Mouse (Mus musculus) hindbrain, postnatal 0 days (tissue): ENCODE measurements around the gene D17Wsu92e. TPM values are rescaled to one million over a fixed set of nuclear protein-coding genes. Genes with fewer than 3 reads are reported as not detected.

Source experiments
- ATAC-seq: fragments of 200-750 bp; cut with Nextera tagmentation; 2 replicates; pipeline ENCODE4 v1.8.0; 2017; ENCODE audit warnings: mild to moderate bottlenecking, moderate TSS enrichment, moderate library complexity
- DNase-seq: peaks from one replicate; pipeline ENCODE4 v3.0.0-alpha.2; 2015; ENCODE audit warnings: low spot score
- H3K27ac ChIP-seq: fragments of 300-500 bp; sonication (generic); 2 replicates; pipeline ENCODE4 v1.5.1; 2014; ENCODE audit warnings: mild to moderate bottlenecking
- H3K27me3 ChIP-seq: fragments of 300-500 bp; sonication (generic); 2 replicates; pipeline ENCODE4 v1.6.1; 2014; ENCODE audit warnings: low read length, mixed read lengths; ENCODE audit not compliant: insufficient read depth
- H3K36me3 ChIP-seq: fragments of 300-500 bp; sonication (generic); 2 replicates; pipeline ENCODE4 v1.6.1; 2014; ENCODE audit warnings: low read length, mixed read lengths; ENCODE audit not compliant: insufficient read depth
- H3K4me1 ChIP-seq: fragments of 300-500 bp; sonication (generic); 2 replicates; pipeline ENCODE4 v1.6.1; 2014; ENCODE audit warnings: antibody characterized with exemption, low read length, mixed read lengths; ENCODE audit not compliant: insufficient read depth
- H3K4me2 ChIP-seq: fragments of 300-500 bp; sonication (generic); 2 replicates; pipeline ENCODE4 v1.6.1; 2014; ENCODE audit warnings: low read depth, mild to moderate bottlenecking, low read length, moderate library complexity, mixed read lengths
- H3K4me3 ChIP-seq: fragments of 300-500 bp; sonication (generic); 2 replicates; pipeline ENCODE4 v1.5.1; 2014; ENCODE audit warnings: low read length
- H3K9ac ChIP-seq: fragments of 300-500 bp; sonication (generic); replicated peaks from 2 replicates; pipeline ENCODE4 v1.6.1; 2014; ENCODE audit warnings: mild to moderate bottlenecking, low read length, moderate library complexity, mixed read lengths
- H3K9me3 ChIP-seq: fragments of 300-500 bp; sonication (generic); 2 replicates; pipeline ENCODE4 v1.6.1; 2016; ENCODE audit warnings: low read length, mixed read lengths
- CTCF ChIP-seq: IDR thresholded peaks from 2 replicates; pipeline ENCODE4 v1.5.1; 2016; ENCODE audit warnings: antibody characterized with exemption, control low read depth, low read depth
- WGBS: fragments of 180-500 bp; shearing (Covaris S2); extraction: QIAGEN DNeasy Blood & Tissue Kit; methylation state at CpG from one replicate; pipeline ENCODE4 v1.1.7; 2014; 5-methylcytosine and 5-hydroxymethylcytosine counted together
- polyA plus RNA-seq: library from polyadenylated mRNA; unstranded; fragments of >200 nt; fragmentation: Nextera tagmentation; extraction: Ambion mirVana; gene quantifications from 2 replicates; pipeline ENCODE4 v1.2.1, GENCODE M21; 2015
- total RNA-seq: library from RNA; depleted of rRNA; stranded (reverse); fragments of >200 nt; gene quantifications from 2 replicates; pipeline ENCODE4 v1.2.3, GENCODE M21; 2014

The D17Wsu92e gene
- total and polyA plus RNA-seq, 2 experiments from 2014 or later: 10.5 to 73.4 TPM

DNA sequence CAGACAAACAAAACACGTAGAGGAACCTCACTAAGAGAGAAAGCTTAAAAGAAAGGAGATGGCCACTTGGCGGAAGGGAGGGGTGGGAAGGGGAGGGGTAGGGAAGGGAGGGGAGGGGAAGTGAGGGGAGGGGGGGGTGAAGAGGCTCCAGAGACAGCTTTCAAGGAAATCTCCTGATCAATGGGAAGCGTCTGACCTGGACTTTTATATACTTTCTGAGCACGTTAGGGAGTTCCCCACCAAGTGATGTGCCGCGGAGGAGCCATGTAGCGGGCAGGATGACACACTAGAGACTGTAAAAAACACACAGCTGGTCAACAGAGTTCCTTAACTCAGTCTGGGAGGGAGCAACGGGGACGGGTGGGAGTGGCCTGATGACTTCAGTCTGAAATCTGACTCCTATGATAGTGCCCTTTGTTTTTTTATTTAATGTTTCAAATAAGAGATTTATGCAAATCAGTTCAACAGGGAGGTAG, 6.5 kb upstream of the D17Wsu92e start:
- no peak for TF ChIP-seq CTCF
- under 1% methylated on average over 8 of the region's 9 CpGs for WGBS
- H3K4me2 ChIP-seq: peak overlapping the region; percentile 53
- 0 out of 2 replicates have a peak overlapping the region, but pooled peaks have one; percentile 69 for H3K27ac ChIP-seq
- H3K9me3 ChIP-seq: no peaks in the 10 kb centered on the region
- DNase-seq (peak; percentile 23), ATAC-seq (no peak)
- H3K4me3 ChIP-seq: peak overlapping the region; percentile 24; the same call in 1 of the 2 replicates
- H3K27me3 ChIP-seq: no peaks in the 10 kb centered on the region
- no peak overlapping the region for H3K9ac ChIP-seq
- no peaks in the 10 kb centered on the region for H3K36me3 ChIP-seq
- no peaks in the 10 kb centered on the region for H3K4me1 ChIP-seq

GRCm38 (mm10) chr17:27825984-27826905, 5.8 kb upstream of the D17Wsu92e start:
- DNase-seq: peak; percentile 72
- Histone ChIP-seq H3K4me1 (peaks cover 2% of the 10 kb centered on the region; the same call in 1 of the 2 replicates), H3K36me3 (no peaks in the 10 kb centered on the region), H3K4me3 (peak overlapping the region; percentile 24), H3K9me3 (no peaks in the 10 kb centered on the region), H3K27ac (peak overlapping the region; percentile 69), H3K27me3 (no peaks in the 10 kb centered on the region), H3K9ac (peak overlapping the region; percentile 9; the same call in 1 of the 2 replicates), H3K4me2 (peak overlapping the region; percentile 53)
- 5% methylated on average over 22 of the region's 22 CpGs for WGBS
- ATAC-seq: peak; percentile 67
- peak; percentile 33 for TF ChIP-seq CTCF

GRCm38 (mm10) chr17:27825539-27825938, 5.1 kb upstream of the D17Wsu92e start:
- ATAC-seq (no peak), DNase-seq (no peak)
- no peaks in the 10 kb centered on the region for H3K27me3 ChIP-seq
- 56% methylated on average over 3 of the region's 3 CpGs for WGBS
- H3K36me3 ChIP-seq: no peaks in the 10 kb centered on the region
- peaks cover 4% of the 10 kb centered on the region; the same call in 1 of the 2 replicates for H3K4me1 ChIP-seq
- no peak overlapping the region for H3K27ac ChIP-seq
- H3K9ac ChIP-seq: no peak overlapping the region
- H3K9me3 ChIP-seq: no peaks in the 10 kb centered on the region
- peak overlapping the region; percentile 53; the same call in 1 of the 2 replicates for H3K4me2 ChIP-seq
- TF ChIP-seq CTCF: no peak
- H3K4me3 ChIP-seq: no peak overlapping the region

DNA sequence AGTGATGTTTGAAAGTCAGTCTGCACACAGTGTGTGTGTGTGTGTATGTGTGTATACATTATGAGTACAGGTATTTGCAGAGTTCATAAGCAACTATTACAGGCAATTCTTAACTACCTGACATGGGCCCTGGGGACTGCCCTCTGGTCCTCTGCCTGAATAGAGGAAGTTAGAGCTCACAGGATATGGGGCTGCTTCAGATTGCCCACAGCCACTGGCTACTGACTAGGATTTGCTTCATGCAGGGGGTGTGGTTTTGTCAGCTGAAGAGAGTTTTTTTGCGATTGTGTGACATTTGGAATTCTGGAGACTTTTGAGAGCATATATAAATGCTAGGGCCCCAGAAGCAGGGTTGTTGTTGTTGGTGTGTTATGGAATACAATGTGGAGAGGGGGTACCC, 4.5 kb upstream of the D17Wsu92e start:
- Histone ChIP-seq H3K36me3 (no peaks in the 10 kb centered on the region), H3K27me3 (no peaks in the 10 kb centered on the region), H3K9ac (no peak overlapping the region), H3K9me3 (no peaks in the 10 kb centered on the region), H3K4me3 (no peak overlapping the region), H3K4me2 (no peak overlapping the region), H3K4me1 (peaks cover 4% of the 10 kb centered on the region; the same call in 1 of the 2 replicates), H3K27ac (no peak overlapping the region)
- ATAC-seq (no peak), DNase-seq (no peak)
- no peak for TF ChIP-seq CTCF
- 74% methylated on average over 1 of the region's 1 CpGs for WGBS

- Histone ChIP-seq H3K4me2 (no peak overlapping the region), H3K36me3 (no peaks in the 10 kb centered on the region), H3K27ac (no peak overlapping the region), H3K27me3 (no peaks in the 10 kb centered on the region), H3K9ac (no peak overlapping the region), H3K4me1 (peaks cover 15% of the 10 kb centered on the region), H3K9me3 (no peaks in the 10 kb centered on the region), H3K4me3 (no peak overlapping the region)
- WGBS: 78% methylated on average over 9 of the region's 9 CpGs
- DNase-seq (no peak), ATAC-seq (no peak)
- no peak for TF ChIP-seq CTCF
Observed at GRCm38 (mm10) chr17:27823142-27823905, 2.9 kb upstream of the D17Wsu92e start.
